Mouse (Mus musculus) heart, adult 2 months (tissue): ENCODE measurements around the gene Il1rn.

Experiments
- CTCF ChIP-seq: fragments of 200-600 bp; IDR thresholded peaks from 2 replicates; pipeline ENCODE4 v1.8.1; 2022; ENCODE audit warnings: antibody characterized with exemption, mild to moderate bottlenecking, moderate library complexity
- POLR2A ChIP-seq: fragments of 200-500 bp; IDR thresholded peaks from 2 replicates; pipeline ENCODE4 v1.6.1; 2011; ENCODE audit warnings: mild to moderate bottlenecking, low read depth, low read length, control low read depth; ENCODE audit not compliant: insufficient read depth

DNA sequence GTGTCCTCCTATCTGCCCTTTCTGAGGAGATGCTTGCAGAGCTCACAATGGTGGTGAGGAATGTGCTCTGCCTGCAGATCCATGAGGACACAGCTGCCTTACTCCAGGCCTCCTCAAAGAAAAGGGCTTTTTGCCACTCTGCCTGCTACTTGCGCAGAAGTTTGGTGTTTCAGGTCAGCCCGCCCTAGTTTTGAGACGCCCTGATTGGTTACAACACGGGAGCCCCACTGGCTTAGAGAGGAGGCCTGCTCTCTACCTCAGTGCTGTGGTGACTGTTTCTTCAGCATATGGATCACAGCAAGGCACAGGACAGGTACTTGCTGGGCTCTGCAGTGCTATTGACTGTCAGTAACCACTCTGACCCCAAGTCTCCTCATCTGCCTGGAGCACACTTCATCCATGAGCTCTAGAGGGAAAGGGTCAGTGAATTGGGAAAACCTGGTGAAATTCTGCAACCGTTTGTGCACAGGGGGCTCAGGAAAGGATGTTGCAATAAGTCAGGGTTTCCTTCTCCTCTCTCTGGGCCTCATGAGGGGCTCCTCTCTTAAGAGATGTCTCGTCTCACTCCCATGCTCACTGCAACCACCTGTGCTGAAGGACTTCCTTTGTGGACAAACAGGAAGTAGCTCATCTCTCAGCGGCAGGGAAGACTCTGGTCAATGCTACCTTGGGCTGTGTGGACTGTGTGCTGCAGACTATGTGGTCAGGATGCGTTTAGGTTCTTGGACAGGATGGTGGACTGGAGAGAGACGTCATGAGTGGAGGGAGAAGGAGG, 46.0 kb downstream of the Il1rn start:
- TF ChIP-seq CTCF: no peak
- TF ChIP-seq POLR2A: no peak
